Mouse (Mus musculus): Measurements from ENCODE around the gene Celf2. TPM values are rescaled to one million over a fixed set of nuclear protein-coding genes. Genes with fewer than 3 reads are reported as not detected.

The Celf2 gene
- polyA plus RNA-seq, 1 experiment from 2014 or later, result 12.3 TPM

GRCm38 (mm10) chr2:6762381-6762780, 747.0 kb downstream of the Celf2 start:
- 60% methylated on average over 2 of the region's 2 CpGs for WGBS
- Histone ChIP-seq H3K9ac (ENCODE audit: low read depth, low read length) (no peak overlapping the region), H3K36me3 (ENCODE audit: control insufficient read depth, insufficient read depth, low read length) (no peaks in the 10 kb centered on the region), H3K4me1 (ENCODE audit: control insufficient read depth, insufficient read depth, low read length) (no peaks in the 10 kb centered on the region), H3K4me3 (ENCODE audit: low read length) (no peak overlapping the region), H3K9me3 (ENCODE audit: control insufficient read depth, low read length) (no peaks in the 10 kb centered on the region), H3K27me3 (ENCODE audit: control insufficient read depth, insufficient read depth, low read length) (no peaks in the 10 kb centered on the region), H3K4me2 (replicated peaks; ENCODE audit: low read depth, low read length) (no peak overlapping the region), H3K27ac (ENCODE audit: low read depth, low read length) (no peak overlapping the region)
- no peak for ATAC-seq (ENCODE audit: low FRiP score, low TSS enrichment)

DNA sequence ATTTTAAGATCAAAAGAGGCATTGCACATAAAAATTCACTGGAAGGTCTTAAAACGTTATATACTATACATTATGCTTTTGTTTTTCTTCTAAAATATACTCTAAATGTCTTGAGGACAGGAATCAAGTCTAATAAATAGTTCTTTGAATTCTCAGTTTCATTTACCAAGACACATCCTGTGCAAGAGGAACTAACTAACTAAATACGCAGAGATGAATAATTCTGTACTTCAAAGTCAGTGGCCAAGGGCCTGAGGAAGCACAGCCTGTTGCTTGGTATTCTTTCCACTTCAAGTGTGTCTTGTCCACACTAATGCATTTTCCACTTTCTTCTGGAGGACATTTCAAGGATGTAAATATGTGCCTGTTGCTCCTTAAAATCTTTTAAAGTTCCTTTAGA, 766.2 kb downstream of the Celf2 start:
- no peaks in the 10 kb centered on the region for H3K27me3 ChIP-seq (ENCODE audit: control insufficient read depth, insufficient read depth, low read length)
- H3K9ac ChIP-seq (ENCODE audit: low read depth, low read length), result no peak overlapping the region
- H3K4me2 ChIP-seq (replicated peaks; ENCODE audit: low read depth, low read length), result no peak overlapping the region
- 64% methylated on average over 2 of the region's 2 CpGs for WGBS
- no peaks in the 10 kb centered on the region for H3K4me1 ChIP-seq (ENCODE audit: control insufficient read depth, insufficient read depth, low read length)
- H3K36me3 ChIP-seq (ENCODE audit: control insufficient read depth, insufficient read depth, low read length), result no peaks in the 10 kb centered on the region
- no peak for ATAC-seq (ENCODE audit: low FRiP score, low TSS enrichment)
- H3K4me3 ChIP-seq (ENCODE audit: low read length), result no peak overlapping the region
- H3K27ac ChIP-seq (ENCODE audit: low read depth, low read length), result no peak overlapping the region
- H3K9me3 ChIP-seq (ENCODE audit: control insufficient read depth, low read length), result no peaks in the 10 kb centered on the region

GRCm38 (mm10) chr2:6739998-6740668, 769.2 kb downstream of the Celf2 start:
- WGBS, result 76% methylated on average over 4 of the region's 4 CpGs
- no peak for ATAC-seq (ENCODE audit: low FRiP score, low TSS enrichment)
- Histone ChIP-seq H3K36me3 (ENCODE audit: control insufficient read depth, insufficient read depth, low read length) (no peaks in the 10 kb centered on the region), H3K9me3 (ENCODE audit: control insufficient read depth, low read length) (no peaks in the 10 kb centered on the region), H3K27me3 (ENCODE audit: control insufficient read depth, insufficient read depth, low read length) (no peaks in the 10 kb centered on the region), H3K9ac (ENCODE audit: low read depth, low read length) (no peak overlapping the region), H3K4me1 (ENCODE audit: control insufficient read depth, insufficient read depth, low read length) (no peaks in the 10 kb centered on the region), H3K4me2 (replicated peaks; ENCODE audit: low read depth, low read length) (no peak overlapping the region), H3K27ac (ENCODE audit: low read depth, low read length) (no peak overlapping the region), H3K4me3 (ENCODE audit: low read length) (no peak overlapping the region)

DNA sequence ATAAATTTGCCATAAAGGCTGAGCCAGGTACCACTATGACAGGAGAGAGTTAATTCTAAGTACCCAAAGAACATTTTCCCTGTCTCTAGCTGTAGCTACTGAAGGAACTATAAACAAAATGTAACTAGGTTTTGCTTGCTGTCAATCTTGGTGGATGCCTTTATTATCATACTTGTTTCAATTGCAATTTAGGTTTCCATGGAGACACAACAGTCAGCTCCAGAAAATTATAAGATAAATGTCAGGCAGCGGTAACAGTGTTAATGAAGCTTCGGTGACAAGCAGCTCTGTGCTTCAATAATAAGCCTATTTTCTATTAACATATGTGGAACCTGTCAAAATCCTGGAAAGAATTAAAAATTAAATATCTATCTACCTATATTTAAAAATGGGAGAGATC, 777.3 kb downstream of the Celf2 start:
- Histone ChIP-seq H3K4me1 (ENCODE audit: control insufficient read depth, insufficient read depth, low read length) (no peaks in the 10 kb centered on the region), H3K4me2 (replicated peaks; ENCODE audit: low read depth, low read length) (no peak overlapping the region), H3K27me3 (ENCODE audit: control insufficient read depth, insufficient read depth, low read length) (no peaks in the 10 kb centered on the region), H3K27ac (ENCODE audit: low read depth, low read length) (no peak overlapping the region), H3K36me3 (ENCODE audit: control insufficient read depth, insufficient read depth, low read length) (no peaks in the 10 kb centered on the region), H3K4me3 (ENCODE audit: low read length) (no peak overlapping the region), H3K9me3 (ENCODE audit: control insufficient read depth, low read length) (no peaks in the 10 kb centered on the region), H3K9ac (ENCODE audit: low read depth, low read length) (no peak overlapping the region)
- WGBS, result 96% methylated on average over 2 of the region's 2 CpGs
- ATAC-seq (ENCODE audit: low FRiP score, low TSS enrichment), result no peak

DNA sequence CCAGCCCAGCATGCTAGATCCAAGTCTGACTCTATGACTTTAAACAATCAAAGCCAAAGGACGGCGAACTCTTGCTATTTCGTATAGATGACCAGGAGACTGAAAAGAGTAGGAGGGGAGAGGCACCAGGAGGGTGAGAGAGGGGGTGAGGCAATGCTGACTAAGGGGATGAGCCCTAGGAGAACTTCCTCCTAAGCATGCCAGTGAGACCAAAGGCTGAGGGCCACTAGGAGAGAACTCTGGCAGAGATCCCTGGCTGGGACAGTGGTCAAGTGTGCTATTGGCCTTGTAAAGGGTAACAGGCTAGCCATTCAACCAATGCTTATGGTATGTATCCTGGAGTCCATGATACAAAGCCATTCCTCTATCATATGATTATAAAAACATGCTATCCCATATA, 778.5 kb downstream of the Celf2 start:
- Histone ChIP-seq H3K4me2 (replicated peaks; ENCODE audit: low read depth, low read length) (no peak overlapping the region), H3K9me3 (ENCODE audit: control insufficient read depth, low read length) (no peaks in the 10 kb centered on the region), H3K9ac (ENCODE audit: low read depth, low read length) (no peak overlapping the region), H3K4me3 (ENCODE audit: low read length) (no peak overlapping the region), H3K36me3 (ENCODE audit: control insufficient read depth, insufficient read depth, low read length) (no peaks in the 10 kb centered on the region), H3K27ac (ENCODE audit: low read depth, low read length) (no peak overlapping the region), H3K27me3 (ENCODE audit: control insufficient read depth, insufficient read depth, low read length) (no peaks in the 10 kb centered on the region), H3K4me1 (ENCODE audit: control insufficient read depth, insufficient read depth, low read length) (no peaks in the 10 kb centered on the region)
- no peak for ATAC-seq (ENCODE audit: low FRiP score, low TSS enrichment)
- 82% methylated on average over 3 of the region's 3 CpGs for WGBS

DNA sequence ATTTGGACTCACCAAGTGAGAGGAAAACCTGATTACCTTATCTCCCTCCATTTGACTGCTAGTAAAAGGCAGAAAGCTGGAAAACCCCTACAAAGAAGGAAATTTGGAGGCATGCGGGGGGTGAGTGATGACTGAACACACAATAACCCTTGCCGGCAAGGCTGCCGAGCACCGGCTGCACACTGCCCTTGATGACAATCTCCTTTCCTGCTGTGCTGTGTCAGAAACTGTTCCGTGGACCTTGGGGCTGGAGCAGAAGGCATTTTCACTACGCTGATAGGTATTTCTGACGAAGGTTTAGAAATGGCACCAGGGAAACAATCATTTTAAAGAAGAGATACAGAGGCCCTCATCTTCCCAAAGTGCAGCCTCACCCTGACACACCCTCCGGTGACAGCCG, 779.4 kb downstream of the Celf2 start:
- no peaks in the 10 kb centered on the region for H3K36me3 ChIP-seq (ENCODE audit: control insufficient read depth, insufficient read depth, low read length)
- 62% methylated on average over 9 of the region's 9 CpGs for WGBS
- H3K27me3 ChIP-seq (ENCODE audit: control insufficient read depth, insufficient read depth, low read length), result no peaks in the 10 kb centered on the region
- no peaks in the 10 kb centered on the region for H3K4me1 ChIP-seq (ENCODE audit: control insufficient read depth, insufficient read depth, low read length)
- no peak overlapping the region for H3K27ac ChIP-seq (ENCODE audit: low read depth, low read length)
- no peak overlapping the region for H3K4me3 ChIP-seq (ENCODE audit: low read length)
- no peak overlapping the region for H3K4me2 ChIP-seq (replicated peaks; ENCODE audit: low read depth, low read length)
- no peak for ATAC-seq (ENCODE audit: low FRiP score, low TSS enrichment)
- no peak overlapping the region for H3K9ac ChIP-seq (ENCODE audit: low read depth, low read length)
- no peaks in the 10 kb centered on the region for H3K9me3 ChIP-seq (ENCODE audit: control insufficient read depth, low read length)

GRCm38 (mm10) chr2:6728840-6729252, 780.5 kb downstream of the Celf2 start:
- no peak for ATAC-seq (ENCODE audit: low FRiP score, low TSS enrichment)
- H3K9ac ChIP-seq (ENCODE audit: low read depth, low read length), result no peak overlapping the region
- H3K9me3 ChIP-seq (ENCODE audit: control insufficient read depth, low read length), result no peaks in the 10 kb centered on the region
- no peak overlapping the region for H3K4me3 ChIP-seq (ENCODE audit: low read length)
- no peaks in the 10 kb centered on the region for H3K36me3 ChIP-seq (ENCODE audit: control insufficient read depth, insufficient read depth, low read length)
- no peak overlapping the region for H3K27ac ChIP-seq (ENCODE audit: low read depth, low read length)
- 56% methylated on average over 2 of the region's 2 CpGs for WGBS
- no peaks in the 10 kb centered on the region for H3K4me1 ChIP-seq (ENCODE audit: control insufficient read depth, insufficient read depth, low read length)
- H3K27me3 ChIP-seq (ENCODE audit: control insufficient read depth, insufficient read depth, low read length), result no peaks in the 10 kb centered on the region
- H3K4me2 ChIP-seq (replicated peaks; ENCODE audit: low read depth, low read length), result no peak overlapping the region

DNA sequence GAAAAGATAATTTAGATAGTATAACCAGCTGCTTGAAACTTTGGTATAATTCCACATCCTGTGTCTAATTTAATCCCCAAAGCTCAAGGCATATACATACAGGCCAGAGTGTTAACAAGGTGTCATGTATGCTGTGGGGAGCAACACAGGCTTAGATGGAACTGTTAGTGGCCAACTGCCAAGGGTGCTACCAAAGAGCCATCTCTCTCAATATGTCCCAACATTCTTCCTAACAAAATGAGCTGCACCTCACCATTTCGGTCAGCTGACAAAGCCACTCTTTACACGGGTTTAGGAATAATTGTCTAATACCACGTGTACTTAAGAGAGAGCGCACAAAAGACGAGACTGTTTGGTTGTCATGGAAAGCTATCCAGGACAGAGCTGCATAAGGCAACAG, 782.0 kb downstream of the Celf2 start:
- Histone ChIP-seq H3K4me1 (ENCODE audit: control insufficient read depth, insufficient read depth, low read length) (no peaks in the 10 kb centered on the region; the same call in 1 of the 2 replicates), H3K4me2 (replicated peaks; ENCODE audit: low read depth, low read length) (no peak overlapping the region), H3K27ac (ENCODE audit: low read depth, low read length) (no peak overlapping the region), H3K36me3 (ENCODE audit: control insufficient read depth, insufficient read depth, low read length) (no peaks in the 10 kb centered on the region), H3K27me3 (ENCODE audit: control insufficient read depth, insufficient read depth, low read length) (no peaks in the 10 kb centered on the region), H3K4me3 (ENCODE audit: low read length) (no peak overlapping the region), H3K9ac (ENCODE audit: low read depth, low read length) (no peak overlapping the region), H3K9me3 (ENCODE audit: control insufficient read depth, low read length) (no peaks in the 10 kb centered on the region)
- no peak for ATAC-seq (ENCODE audit: low FRiP score, low TSS enrichment)
- WGBS, result 93% methylated on average over 5 of the region's 5 CpGs

DNA sequence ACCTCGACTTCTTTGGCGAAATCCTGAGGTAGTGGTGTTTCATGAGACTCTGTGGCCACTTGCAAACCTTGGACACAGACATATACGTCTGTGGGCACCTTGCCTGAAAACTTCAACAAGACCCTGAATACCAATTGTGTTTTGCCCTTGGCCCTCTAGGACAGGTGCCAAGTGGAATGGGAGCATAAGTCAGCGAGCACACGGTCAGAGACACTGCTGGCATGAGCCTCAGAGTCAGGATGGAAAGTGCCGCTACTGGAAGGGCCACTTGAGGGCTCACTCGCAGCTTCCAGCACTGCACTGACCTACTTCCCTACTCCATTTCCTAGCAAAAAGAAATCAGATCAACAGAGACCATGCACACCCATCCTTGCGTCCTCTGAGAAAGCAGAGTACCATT, 783.3 kb downstream of the Celf2 start:
- H3K36me3 ChIP-seq (ENCODE audit: control insufficient read depth, insufficient read depth, low read length), result no peaks in the 10 kb centered on the region
- H3K4me1 ChIP-seq (ENCODE audit: control insufficient read depth, insufficient read depth, low read length), result peaks cover 11% of the 10 kb centered on the region; the same call in 1 of the 2 replicates
- no peak overlapping the region for H3K4me2 ChIP-seq (replicated peaks; ENCODE audit: low read depth, low read length)
- H3K9me3 ChIP-seq (ENCODE audit: control insufficient read depth, low read length), result no peaks in the 10 kb centered on the region
- H3K27me3 ChIP-seq (ENCODE audit: control insufficient read depth, insufficient read depth, low read length), result no peaks in the 10 kb centered on the region
- H3K9ac ChIP-seq (ENCODE audit: low read depth, low read length), result no peak overlapping the region
- no peak for ATAC-seq (ENCODE audit: low FRiP score, low TSS enrichment)
- no peak overlapping the region for H3K4me3 ChIP-seq (ENCODE audit: low read length)
- H3K27ac ChIP-seq (ENCODE audit: low read depth, low read length), result no peak overlapping the region
- WGBS, result 84% methylated on average over 8 of the region's 8 CpGs

Data from kidney, embryonic 14.5 days (tissue).